Mouse (Mus musculus): ENCODE measurements around the gene Gm10320. TPM values are rescaled to one million over a fixed set of nuclear protein-coding genes. Genes with fewer than 3 reads are reported as not detected.
A peak's percentile ranks its signal among the peaks of the same experiment; 100 is the strongest.

The Gm10320 gene
- polyA plus RNA-seq, 2 experiments = 1.6 to 2.3 TPM

GRCm38 (mm10) chr13:98523719-98524316, 32.0 kb upstream of the Gm10320 start:
- H3K4me2 ChIP-seq (replicated peaks; ENCODE audit: low read depth, low read length, severe bottlenecking) = no peak overlapping the region
- H3K9ac ChIP-seq (ENCODE audit: low read depth, low read length, severe bottlenecking) = no peak overlapping the region
- no peaks in the 10 kb centered on the region for H3K36me3 ChIP-seq (ENCODE audit: control insufficient read depth, insufficient read depth, low read length)
- DNase-seq (ENCODE audit: low spot score) (no peak), ATAC-seq (ENCODE audit: low FRiP score, low read depth) (0 out of 2 replicates have a peak, but pooled peaks have one; percentile 50)
- WGBS = 29% methylated on average over 6 of the region's 6 CpGs
- H3K4me3 ChIP-seq (replicated peaks; ENCODE audit: low read length) = no peak overlapping the region
- H3K9me3 ChIP-seq (ENCODE audit: control insufficient read depth, low read length) = peaks cover 9% of the 10 kb centered on the region; the same call in 1 of the 2 replicates
- H3K27ac ChIP-seq (replicated peaks; ENCODE audit: low read depth, low read length) = no peak overlapping the region
- TF ChIP-seq POLR2A (IDR thresholded peaks at IDR 0.05; ENCODE audit: borderline replicate concordance, extremely low read depth, insufficient read depth, insufficient read length) = no peak
- no peaks in the 10 kb centered on the region for H3K4me1 ChIP-seq (ENCODE audit: control insufficient read depth, insufficient read depth, low read length)
- no peaks in the 10 kb centered on the region for H3K27me3 ChIP-seq (ENCODE audit: control insufficient read depth, insufficient read depth, low read length)

- DNase-seq (ENCODE audit: low spot score) = no peak
- Histone ChIP-seq H3K9me3 (ENCODE audit: control insufficient read depth, low read length) (peaks cover 9% of the 10 kb centered on the region; the same call in 1 of the 2 replicates), H3K27ac (replicated peaks; ENCODE audit: low read depth, low read length) (no peak overlapping the region), H3K4me3 (replicated peaks; ENCODE audit: low read length) (no peak overlapping the region), H3K4me1 (ENCODE audit: control insufficient read depth, insufficient read depth, low read length) (peaks cover 4% of the 10 kb centered on the region; the same call in 1 of the 2 replicates), H3K36me3 (ENCODE audit: control insufficient read depth, insufficient read depth, low read length) (no peaks in the 10 kb centered on the region), H3K27me3 (ENCODE audit: control insufficient read depth, insufficient read depth, low read length) (no peaks in the 10 kb centered on the region), H3K4me2 (replicated peaks; ENCODE audit: low read depth, low read length, severe bottlenecking) (peak overlapping the region; percentile 26; the same call in 1 of the 2 replicates), H3K9ac (ENCODE audit: low read depth, low read length, severe bottlenecking) (no peak overlapping the region)
- WGBS = 6% methylated on average over 11 of the region's 11 CpGs
- no peak for TF ChIP-seq POLR2A (IDR thresholded peaks at IDR 0.05; ENCODE audit: borderline replicate concordance, extremely low read depth, insufficient read depth, insufficient read length)
- ATAC-seq (ENCODE audit: low FRiP score, low read depth) = peak; percentile 30; the same call in 1 of the 2 replicates
These were observed 26.5 kb upstream of the Gm10320 start for GRCm38 (mm10) chr13:98518341-98518740.

- no peak for DNase-seq (ENCODE audit: low spot score)
These were observed 25.9 kb upstream of the Gm10320 start for GRCm38 (mm10) chr13:98517666-98518065.

GRCm38 (mm10) chr13:98516985-98517384, 25.2 kb upstream of the Gm10320 start:
- Histone ChIP-seq H3K27me3 (ENCODE audit: control insufficient read depth, insufficient read depth, low read length) (no peaks in the 10 kb centered on the region), H3K4me3 (replicated peaks; ENCODE audit: low read length) (no peak overlapping the region), H3K9ac (ENCODE audit: low read depth, low read length, severe bottlenecking) (no peak overlapping the region), H3K9me3 (ENCODE audit: control insufficient read depth, low read length) (0 out of 2 replicates have a peak, but pooled peaks cover 3% of the 10 kb centered on the region), H3K4me2 (replicated peaks; ENCODE audit: low read depth, low read length, severe bottlenecking) (no peak overlapping the region), H3K4me1 (ENCODE audit: control insufficient read depth, insufficient read depth, low read length) (peaks cover 4% of the 10 kb centered on the region; the same call in 1 of the 2 replicates), H3K36me3 (ENCODE audit: control insufficient read depth, insufficient read depth, low read length) (no peaks in the 10 kb centered on the region), H3K27ac (replicated peaks; ENCODE audit: low read depth, low read length) (no peak overlapping the region)
- DNase-seq (ENCODE audit: low spot score) (no peak), ATAC-seq (ENCODE audit: low FRiP score, low read depth) (no peak)
- TF ChIP-seq POLR2A (IDR thresholded peaks at IDR 0.05; ENCODE audit: borderline replicate concordance, extremely low read depth, insufficient read depth, insufficient read length) = no peak
- 75% methylated on average over 4 of the region's 4 CpGs for WGBS

More at GRCm38 (mm10) chr13:98517666-98518065, 25.9 kb upstream of the Gm10320 start:
- Histone ChIP-seq H3K9ac (ENCODE audit: low read depth, low read length, severe bottlenecking) (no peak overlapping the region), H3K9me3 (ENCODE audit: control insufficient read depth, low read length) (peaks cover 8% of the 10 kb centered on the region; the same call in 1 of the 2 replicates), H3K27ac (replicated peaks; ENCODE audit: low read depth, low read length) (no peak overlapping the region), H3K27me3 (ENCODE audit: control insufficient read depth, insufficient read depth, low read length) (no peaks in the 10 kb centered on the region), H3K4me2 (replicated peaks; ENCODE audit: low read depth, low read length, severe bottlenecking) (no peak overlapping the region), H3K36me3 (ENCODE audit: control insufficient read depth, insufficient read depth, low read length) (no peaks in the 10 kb centered on the region), H3K4me1 (ENCODE audit: control insufficient read depth, insufficient read depth, low read length) (peaks cover 4% of the 10 kb centered on the region; the same call in 1 of the 2 replicates), H3K4me3 (replicated peaks; ENCODE audit: low read length) (no peak overlapping the region)
- no peak for ATAC-seq (ENCODE audit: low FRiP score, low read depth)
- TF ChIP-seq POLR2A (IDR thresholded peaks at IDR 0.05; ENCODE audit: borderline replicate concordance, extremely low read depth, insufficient read depth, insufficient read length) = no peak
- WGBS = 30% methylated on average over 5 of the region's 5 CpGs

DNA sequence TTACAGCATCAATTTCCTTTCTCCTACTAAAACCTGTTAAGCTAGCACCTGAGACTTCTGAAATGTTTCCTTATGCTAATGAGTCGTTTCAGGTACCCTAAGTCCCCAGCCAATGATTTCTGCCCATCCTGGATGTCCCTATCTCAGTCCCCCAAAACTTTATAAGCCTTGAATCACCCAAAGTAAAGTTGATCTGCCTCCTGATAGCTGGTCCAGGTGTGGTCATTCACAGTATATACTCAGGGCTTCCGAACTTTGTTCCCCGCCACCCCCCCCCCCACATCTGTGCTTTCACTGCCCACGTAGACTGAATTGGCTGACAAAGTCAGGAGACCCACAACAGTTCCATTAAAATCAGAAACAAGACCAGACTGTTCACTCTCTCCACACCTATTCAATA, 20.3 kb upstream of the Gm10320 start:
- 77% methylated on average over 4 of the region's 4 CpGs for WGBS
- ATAC-seq (ENCODE audit: low FRiP score, low read depth) = no peak

More for the DNA sequence above, 20.3 kb upstream of the Gm10320 start:
- Histone ChIP-seq H3K4me3 (replicated peaks; ENCODE audit: low read length) (no peak overlapping the region), H3K9me3 (ENCODE audit: control insufficient read depth, low read length) (no peaks in the 10 kb centered on the region), H3K27me3 (ENCODE audit: control insufficient read depth, insufficient read depth, low read length) (peaks cover 8% of the 10 kb centered on the region), H3K36me3 (ENCODE audit: control insufficient read depth, insufficient read depth, low read length) (no peaks in the 10 kb centered on the region), H3K27ac (replicated peaks; ENCODE audit: low read depth, low read length) (no peak overlapping the region), H3K4me2 (replicated peaks; ENCODE audit: low read depth, low read length, severe bottlenecking) (no peak overlapping the region), H3K4me1 (ENCODE audit: control insufficient read depth, insufficient read depth, low read length) (no peaks in the 10 kb centered on the region), H3K9ac (ENCODE audit: low read depth, low read length, severe bottlenecking) (no peak overlapping the region)
- DNase-seq (ENCODE audit: low spot score) = no peak
- TF ChIP-seq POLR2A (IDR thresholded peaks at IDR 0.05; ENCODE audit: borderline replicate concordance, extremely low read depth, insufficient read depth, insufficient read length) = no peak

Measured in limb, embryonic 14.5 days (tissue).